Mouse (Mus musculus) adrenal gland, postnatal 0 days (tissue): Measurements from ENCODE around the gene Ifna16. TPM values are rescaled to one million over a fixed set of nuclear protein-coding genes. Genes with fewer than 3 reads are reported as not detected.

ENCODE experiments used
- polyA plus RNA-seq: library from polyadenylated mRNA; unstranded; fragments of >200 nt; fragmentation: Nextera tagmentation; extraction: Ambion mirVana; gene quantifications from 2 replicates; pipeline ENCODE4 v1.2.1, GENCODE M21; 2015

The Ifna16 gene
- not detected in 2 replicates for polyA plus RNA-seq

DNA sequence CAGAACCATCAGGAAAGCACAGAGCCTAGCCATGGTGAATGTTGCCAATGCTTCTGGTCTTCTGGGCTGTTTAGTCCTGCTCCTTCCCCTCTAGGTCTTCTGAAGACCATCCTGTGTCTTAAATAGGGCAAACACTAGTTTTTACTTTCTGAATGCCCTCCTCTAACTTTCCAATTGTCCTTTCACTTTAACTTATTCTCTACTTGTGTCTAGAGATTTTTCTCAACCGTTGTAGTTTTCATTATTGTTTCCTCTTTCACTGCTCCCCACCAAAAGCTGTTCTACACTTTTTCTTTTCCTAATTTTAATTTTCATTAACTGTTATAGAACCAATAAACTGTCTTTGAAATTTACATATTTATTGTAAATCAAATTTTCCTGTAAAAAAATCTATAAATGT lies at the start of gene Ifna16:
TSS of gene Ifna16 (minus strand) at position 101 of the 400 bp plus-strand sequence.

DNA sequence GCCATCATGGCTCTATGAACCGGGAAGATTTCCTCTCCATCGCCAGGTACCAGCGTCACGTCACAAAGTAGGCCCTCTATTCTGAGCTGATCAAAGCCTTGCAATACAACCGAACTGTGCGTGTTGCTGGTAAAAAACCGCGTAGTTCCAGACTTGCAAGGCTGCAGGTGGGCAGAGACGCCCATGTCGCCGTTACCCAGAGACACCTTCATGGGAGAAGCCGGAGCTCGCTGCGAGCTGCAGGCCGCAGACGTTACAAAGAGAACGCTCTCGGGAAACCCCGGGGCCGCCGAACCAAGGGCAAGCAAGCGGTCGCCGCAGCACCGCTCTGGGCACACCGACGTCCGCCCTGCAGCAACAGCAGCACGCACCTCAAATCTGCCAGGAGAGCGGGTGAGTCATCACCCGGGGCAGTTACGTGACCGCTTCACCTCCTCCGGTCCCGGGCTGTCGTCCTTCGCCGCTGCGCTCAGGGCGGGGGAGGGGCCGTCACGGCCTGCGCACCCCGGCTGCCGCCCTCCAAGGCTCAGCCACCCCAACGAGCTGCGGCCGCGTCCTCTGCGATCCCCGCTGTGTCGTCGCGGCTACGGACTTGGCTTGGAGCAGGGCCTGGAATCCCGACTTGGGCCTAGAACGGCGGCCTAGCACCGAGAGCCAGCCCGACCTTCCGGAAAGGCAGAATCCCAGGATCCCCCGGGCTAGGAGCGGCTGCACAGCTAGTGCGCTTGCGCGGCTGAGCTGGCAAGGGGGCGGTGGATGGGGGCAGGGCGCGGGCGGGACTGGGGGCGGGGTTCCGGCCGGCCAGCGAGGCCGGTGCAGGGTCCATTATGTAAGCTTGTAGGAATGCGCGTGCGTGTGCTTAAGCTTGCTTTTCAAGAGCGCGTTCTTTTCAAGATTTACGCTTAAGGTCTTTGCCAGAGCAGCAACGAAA lies 45.3 kb upstream of the Ifna16 start, which contains the start of the genes Gm26566 and Klhl9:
TSS of gene Gm26566 (plus strand) at position 15 of the 931 bp plus-strand sequence.
TSS of gene Klhl9 (minus strand) at position 675 of the 931 bp plus-strand sequence.

DNA sequence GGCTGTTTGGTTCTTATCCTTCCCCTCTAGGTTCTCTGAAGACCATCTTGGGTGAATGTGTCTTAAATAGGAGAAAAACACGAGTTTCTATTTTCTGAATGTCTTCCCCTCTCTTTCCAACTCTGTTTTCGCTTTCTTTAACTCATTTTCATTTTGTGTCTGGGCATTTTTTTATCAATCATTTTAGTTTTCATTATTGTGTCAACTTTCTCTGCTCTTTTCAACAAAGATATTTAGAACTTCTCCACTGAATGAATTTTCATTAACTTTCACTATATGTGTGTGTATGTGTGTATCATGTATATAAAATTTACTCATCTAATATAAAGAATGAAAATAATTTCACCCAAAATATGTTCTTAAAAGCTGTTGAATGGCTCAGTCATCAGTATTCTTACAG lies 14.5 kb upstream of the Ifna16 start, which contains the start of gene Ifnab:
TSS of gene Ifnab (minus strand) at position 101 of the 400 bp plus-strand sequence.

DNA sequence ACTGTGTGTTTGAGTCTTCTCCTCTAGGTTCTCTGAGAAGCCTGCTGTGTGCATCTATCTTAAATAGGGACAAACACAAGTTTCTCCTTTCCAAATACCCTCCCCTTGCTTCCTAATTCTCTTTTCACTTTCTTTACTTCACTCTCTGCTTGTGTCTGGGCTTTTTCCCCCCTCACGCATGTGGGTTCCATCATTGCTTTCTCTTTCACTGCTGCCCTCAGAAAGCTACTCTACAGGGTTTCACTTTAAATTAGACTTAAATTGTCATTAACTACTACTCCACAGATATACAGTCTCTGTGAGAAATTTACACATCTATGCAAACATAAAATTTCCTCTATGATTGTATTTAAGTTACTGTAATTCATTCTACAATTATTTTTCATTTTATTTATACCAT lies 7.1 kb upstream of the Ifna16 start, which contains the start of gene Ifna2:
TSS of gene Ifna2 (minus strand) at position 101 of the 400 bp plus-strand sequence.

DNA sequence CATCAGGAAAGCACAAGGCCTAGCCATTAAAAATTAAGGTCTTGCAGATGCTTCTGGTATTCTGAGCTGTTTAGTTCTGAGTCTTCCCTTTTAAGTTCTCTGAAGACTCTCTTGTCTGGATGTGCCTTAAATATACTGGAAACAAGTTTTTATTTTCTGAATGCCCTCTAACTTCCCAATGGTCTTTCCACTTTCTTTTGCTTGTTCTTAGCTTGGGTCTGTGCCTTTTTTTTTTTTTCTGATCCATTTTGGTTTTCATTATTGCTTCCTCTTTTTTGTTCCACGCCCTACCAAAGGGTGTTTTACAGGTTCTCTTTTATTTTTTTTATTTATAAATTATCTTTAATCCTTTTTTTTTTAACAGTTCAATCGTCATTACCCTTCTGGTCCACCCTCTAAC lies 32.4 kb downstream of the Ifna16 start, which contains the start of gene Ifna13:
TSS of gene Ifna13 (minus strand) at position 101 of the 400 bp plus-strand sequence.

DNA sequence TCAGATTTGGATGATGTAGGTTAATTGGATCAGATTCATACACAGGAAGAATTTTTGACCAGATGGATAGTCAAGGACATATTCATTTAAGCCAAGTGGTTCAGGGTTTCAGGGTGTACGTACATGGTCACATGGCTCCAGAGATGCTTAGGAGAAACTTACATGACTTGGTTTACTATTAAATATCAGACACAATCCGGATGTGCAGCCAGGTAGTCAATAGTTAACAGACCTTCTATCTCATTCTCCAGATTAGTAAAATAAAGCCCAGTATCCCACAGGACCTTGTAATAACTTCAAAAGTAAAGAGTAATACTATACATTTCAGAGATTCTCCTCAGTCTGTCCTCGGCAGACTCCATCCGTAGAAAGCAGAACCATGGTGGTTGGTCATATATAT lies 42.4 kb downstream of the Ifna16 start, which contains the start of gene C87499:
TSS of gene C87499 (minus strand) at position 101 of the 400 bp plus-strand sequence.

Other genes with a start within 250 kb of the Ifna16 start
- 8.6 and 9.4 TPM in 2 replicates for gene Hacd4, start 238.0 kb downstream of the Ifna16 start, polyA plus RNA-seq
- not detected in 2 replicates for gene Ifnb1, start 154.2 kb downstream of the Ifna16 start, polyA plus RNA-seq
- not detected in 2 replicates for gene Ifna15, start 118.7 kb downstream of the Ifna16 start, polyA plus RNA-seq
- gene Ifna14, start 105.1 kb downstream of the Ifna16 start, polyA plus RNA-seq, result not detected in 2 replicates
- gene Ifna9, start 84.5 kb downstream of the Ifna16 start, polyA plus RNA-seq, result not detected in 2 replicates
- not detected in 2 replicates for gene Ifna12, start 73.5 kb downstream of the Ifna16 start, polyA plus RNA-seq
- not detected in 2 replicates for gene C87499, start 42.5 kb downstream of the Ifna16 start, polyA plus RNA-seq
- not detected in 2 replicates for gene Ifna13, start 32.5 kb downstream of the Ifna16 start, polyA plus RNA-seq
- gene Ifna2, start 7.0 kb upstream of the Ifna16 start, polyA plus RNA-seq, result not detected in 2 replicates
- gene Ifnab, start 14.4 kb upstream of the Ifna16 start, polyA plus RNA-seq, result not detected in 2 replicates
- 0.43 and 0.80 TPM in 2 replicates for gene Gm26566, start 44.9 kb upstream of the Ifna16 start, polyA plus RNA-seq
- gene Klhl9, start 45.5 kb upstream of the Ifna16 start, polyA plus RNA-seq, result 46.9 and 55.5 TPM in 2 replicates
- not detected in 2 replicates for gene Gm13271, start 77.9 kb upstream of the Ifna16 start, polyA plus RNA-seq
- 0.28 TPM in 1 of 2 replicates, not detected in the other for gene Gm13283, start 83.2 kb upstream of the Ifna16 start, polyA plus RNA-seq
- 0.35 TPM in 1 of 2 replicates, not detected in the other for gene Gm13290, start 96.9 kb upstream of the Ifna16 start, polyA plus RNA-seq
- not detected in 2 replicates for gene Gm13289, start 100.0 kb upstream of the Ifna16 start, polyA plus RNA-seq
- not detected in 2 replicates for gene Gm13272, start 102.9 kb upstream of the Ifna16 start, polyA plus RNA-seq
- gene Ifnz, start 105.2 kb upstream of the Ifna16 start, polyA plus RNA-seq, result not detected in 2 replicates
- gene Gm13276, start 108.8 kb upstream of the Ifna16 start, polyA plus RNA-seq, result not detected in 2 replicates
- gene Gm13277, start 111.7 kb upstream of the Ifna16 start, polyA plus RNA-seq, result not detected in 2 replicates
- not detected in 2 replicates for gene Gm13278, start 114.6 kb upstream of the Ifna16 start, polyA plus RNA-seq
- not detected in 2 replicates for gene Gm13275, start 117.6 kb upstream of the Ifna16 start, polyA plus RNA-seq
- not detected in 2 replicates for gene Gm13279, start 120.5 kb upstream of the Ifna16 start, polyA plus RNA-seq
- 0.70 and 1.2 TPM in 2 replicates for gene Gm13285, start 122.7 kb upstream of the Ifna16 start, polyA plus RNA-seq
- gene Gm13287, start 126.3 kb upstream of the Ifna16 start, polyA plus RNA-seq, result not detected in 2 replicates
- gene Gm13288, start 128.6 kb upstream of the Ifna16 start, polyA plus RNA-seq, result not detected in 2 replicates
- gene Ifna7, start 139.3 kb upstream of the Ifna16 start, polyA plus RNA-seq, result not detected in 2 replicates
- gene Ifna11, start 143.0 kb upstream of the Ifna16 start, polyA plus RNA-seq, result not detected in 2 replicates
- gene Ifna6, start 150.5 kb upstream of the Ifna16 start, polyA plus RNA-seq, result not detected in 2 replicates
- not detected in 2 replicates for gene Ifna5, start 158.6 kb upstream of the Ifna16 start, polyA plus RNA-seq
- gene Ifna4, start 164.9 kb upstream of the Ifna16 start, polyA plus RNA-seq, result not detected in 2 replicates
- not detected in 2 replicates for gene Ifna1, start 173.2 kb upstream of the Ifna16 start, polyA plus RNA-seq
- gene Ifne, start 203.3 kb upstream of the Ifna16 start, polyA plus RNA-seq, result not detected in 2 replicates